Mouse (Mus musculus): ENCODE data around the gene Pptc7.
"Not testable (repeated sequence)": the region's sequence is repeated elsewhere in the genome, so short reads cannot be mapped to it uniquely, and the experiment has no call there.

Gene Pptc7

GRCm38 (mm10) chr5:122300071-122300518 is 15.9 kb downstream of the Pptc7 start:
- no peak for DNase-seq (ENCODE audit: extremely low spot score)

GRCm38 (mm10) chr5:122302810-122303745 is 18.9 kb downstream of the Pptc7 start:
- no peak for DNase-seq (ENCODE audit: extremely low spot score)

- DNase-seq (ENCODE audit: extremely low spot score): no peak
These were observed 19.8 kb downstream of the Pptc7 start for GRCm38 (mm10) chr5:122303937-122304336.

- DNase-seq (ENCODE audit: extremely low spot score): no peak
These were observed 20.4 kb downstream of the Pptc7 start for GRCm38 (mm10) chr5:122304541-122304940.

- no peak for DNase-seq (ENCODE audit: extremely low spot score)
These were observed 21.3 kb downstream of the Pptc7 start for GRCm38 (mm10) chr5:122305472-122305871.

- no peak for DNase-seq (ENCODE audit: extremely low spot score)
These were observed 22.4 kb downstream of the Pptc7 start for GRCm38 (mm10) chr5:122306536-122306935.

- no peak for DNase-seq (ENCODE audit: extremely low spot score)
These were observed 26.5 kb downstream of the Pptc7 start for GRCm38 (mm10) chr5:122310699-122311098.

GRCm38 (mm10) chr5:122311692-122312091 is 27.5 kb downstream of the Pptc7 start:
- no peak for DNase-seq (ENCODE audit: extremely low spot score)

- DNase-seq (ENCODE audit: extremely low spot score): no peak
These were observed 28.2 kb downstream of the Pptc7 start for GRCm38 (mm10) chr5:122312346-122312745.

GRCm38 (mm10) chr5:122312942-122313684 is 28.9 kb downstream of the Pptc7 start:
- DNase-seq (ENCODE audit: extremely low spot score): no peak

- DNase-seq (ENCODE audit: extremely low spot score): no peak
These were observed 31.0 kb downstream of the Pptc7 start for GRCm38 (mm10) chr5:122314966-122315667.

- no peak for DNase-seq (ENCODE audit: extremely low spot score)
These were observed 33.3 kb downstream of the Pptc7 start for GRCm38 (mm10) chr5:122317329-122318045.

- no peak for DNase-seq (ENCODE audit: extremely low spot score)
These were observed 33.9 kb downstream of the Pptc7 start for GRCm38 (mm10) chr5:122318100-122318499.

- not testable (repeated sequence) for DNase-seq (ENCODE audit: extremely low spot score)
These were observed 34.8 kb downstream of the Pptc7 start for GRCm38 (mm10) chr5:122318976-122319375.

- no peak for DNase-seq (ENCODE audit: extremely low spot score)
These were observed 35.5 kb downstream of the Pptc7 start for GRCm38 (mm10) chr5:122319474-122320204.

GRCm38 (mm10) chr5:122320205-122320781 is 36.1 kb downstream of the Pptc7 start:
- no peak for DNase-seq (ENCODE audit: extremely low spot score)

GRCm38 (mm10) chr5:122323523-122323922 is 39.4 kb downstream of the Pptc7 start:
- DNase-seq (ENCODE audit: extremely low spot score): no peak

GRCm38 (mm10) chr5:122324608-122325431 is 40.7 kb downstream of the Pptc7 start:
- no peak for DNase-seq (ENCODE audit: extremely low spot score)

- DNase-seq (ENCODE audit: extremely low spot score): no peak
These were observed 41.3 kb downstream of the Pptc7 start for GRCm38 (mm10) chr5:122325477-122325876.
